Mouse (Mus musculus): ENCODE measurements around the gene Atoh8. TPM values are rescaled to one million over a fixed set of nuclear protein-coding genes. Genes with fewer than 3 reads are reported as not detected.

The Atoh8 gene
- total and polyA plus RNA-seq, 3 experiments, result 0.23 to 5.0 (median 1.6) TPM

GRCm38 (mm10) chr6:72215582-72215981 lies 19.8 kb downstream of the Atoh8 start:
- Histone ChIP-seq H3K4me1 (ENCODE audit: control insufficient read depth in 1 of 2, insufficient read depth in 2 of 2) (peaks cover 0 to 7% of the 10 kb centered on the region in 2 experiments; a peak in 2 of 4 replicates), H3K9ac (ENCODE audit: insufficient read depth, low read depth) (no peak overlapping the region), H3K4me2 (ENCODE audit: insufficient read depth, low read depth, poor library complexity, severe bottlenecking) (no peak overlapping the region), H3K4me3 (replicated peaks in 1 of 3; ENCODE audit: low read depth in 2 of 3, low read length in 2 of 3, poor library complexity in 1 of 3) (no peak overlapping the region), H3K27me3 (replicated peaks) (peaks cover 39% of the 10 kb centered on the region), H3K9me3 (replicated peaks; ENCODE audit: low read length) (no peaks in the 10 kb centered on the region), H3K27ac (ENCODE audit: insufficient read depth, low read depth) (no peak overlapping the region), H3K36me3 (replicated peaks in 1 of 2; ENCODE audit: control insufficient read depth in 1 of 2, insufficient read depth in 1 of 2, low read length in 1 of 2) (no peaks in the 10 kb centered on the region), H3K79me2 (replicated peaks; ENCODE audit: control insufficient read depth, extremely low read depth, insufficient read depth, poor library complexity, severe bottlenecking) (no peaks in the 10 kb centered on the region)
- in situ Hi-C loops (cut with MboI; ENCODE audit: low pct_ligation_motif_present, low pct_unique_long_range_greater_than_20kb, low sequenced_read_pairs), result no loop called here
- TF ChIP-seq HCFC1 (IDR thresholded peaks at IDR 0.05; ENCODE audit: low read depth, low read length) (no peak), BHLHE40 (IDR thresholded peaks at IDR 0.05; ENCODE audit: low read depth, low read length) (no peak), TCF12 (IDR thresholded peaks at IDR 0.05; ENCODE audit: low read depth, low read length) (no peak), ZC3H11A (IDR thresholded peaks at IDR 0.05; ENCODE audit: low read depth, low read length) (no peak), NRF1 (IDR thresholded peaks at IDR 0.05; ENCODE audit: low read depth, low read length) (no peak)
- no peak for DNase-seq (ENCODE audit: extremely low read depth)
- dilution Hi-C loops (cut with MboI; ENCODE audit: extremely low pct_ligation_motif_present, extremely low pct_unique_long_range_greater_than_20kb, low sequenced_read_pairs), result no loop called here

GRCm38 (mm10) chr6:72211360-72211759 lies 24.0 kb downstream of the Atoh8 start:
- dilution Hi-C loops (cut with MboI; ENCODE audit: extremely low pct_ligation_motif_present, extremely low pct_unique_long_range_greater_than_20kb, low sequenced_read_pairs), result no loop called here
- in situ Hi-C loops (cut with MboI; ENCODE audit: low pct_ligation_motif_present, low pct_unique_long_range_greater_than_20kb, low sequenced_read_pairs), result no loop called here
- peaks cover 14% of the 10 kb centered on the region for H3K27me3 ChIP-seq (replicated peaks)
- DNase-seq (ENCODE audit: extremely low read depth), result no peak
- H3K4me2 ChIP-seq (ENCODE audit: insufficient read depth, low read depth, poor library complexity, severe bottlenecking), result no peak overlapping the region
- no peak overlapping the region for H3K27ac ChIP-seq (ENCODE audit: insufficient read depth, low read depth)
- H3K9me3 ChIP-seq (replicated peaks; ENCODE audit: low read length), result no peaks in the 10 kb centered on the region
- no peak for TF ChIP-seq POLR2AphosphoS2 (IDR thresholded peaks at IDR 0.05; ENCODE audit: low read depth, low read length)
- H3K9ac ChIP-seq (ENCODE audit: insufficient read depth, low read depth), result no peak overlapping the region
- H3K4me1 ChIP-seq (ENCODE audit: control insufficient read depth in 1 of 2, insufficient read depth in 2 of 2), result peaks cover 16 to 32% of the 10 kb centered on the region in 2 experiments
- no peaks in the 10 kb centered on the region for H3K36me3 ChIP-seq (replicated peaks in 1 of 2; ENCODE audit: control insufficient read depth in 1 of 2, insufficient read depth in 1 of 2, low read length in 1 of 2)
- H3K79me2 ChIP-seq (replicated peaks; ENCODE audit: control insufficient read depth, extremely low read depth, insufficient read depth, poor library complexity, severe bottlenecking), result no peaks in the 10 kb centered on the region
- no peak overlapping the region for H3K4me3 ChIP-seq (replicated peaks in 1 of 3; ENCODE audit: low read depth in 2 of 3, low read length in 2 of 3, poor library complexity in 1 of 3)

GRCm38 (mm10) chr6:72210823-72211222 lies 24.6 kb downstream of the Atoh8 start:
- H3K27me3 ChIP-seq (replicated peaks), result peaks cover 12% of the 10 kb centered on the region
- no peak overlapping the region for H3K9ac ChIP-seq (ENCODE audit: insufficient read depth, low read depth)
- H3K4me1 ChIP-seq (ENCODE audit: control insufficient read depth in 1 of 2, insufficient read depth in 2 of 2), result peaks cover 16 to 32% of the 10 kb centered on the region in 2 experiments
- no peak overlapping the region for H3K4me2 ChIP-seq (ENCODE audit: insufficient read depth, low read depth, poor library complexity, severe bottlenecking)
- H3K4me3 ChIP-seq (replicated peaks in 1 of 3; ENCODE audit: low read depth in 2 of 3, low read length in 2 of 3, poor library complexity in 1 of 3), result no peak overlapping the region
- H3K79me2 ChIP-seq (replicated peaks; ENCODE audit: control insufficient read depth, extremely low read depth, insufficient read depth, poor library complexity, severe bottlenecking), result no peaks in the 10 kb centered on the region
- no peak overlapping the region for H3K27ac ChIP-seq (ENCODE audit: insufficient read depth, low read depth)
- no peaks in the 10 kb centered on the region for H3K9me3 ChIP-seq (replicated peaks; ENCODE audit: low read length)
- no peak for DNase-seq (ENCODE audit: extremely low read depth)
- dilution Hi-C loops (cut with MboI; ENCODE audit: extremely low pct_ligation_motif_present, extremely low pct_unique_long_range_greater_than_20kb, low sequenced_read_pairs), result no loop called here
- in situ Hi-C loops (cut with MboI; ENCODE audit: low pct_ligation_motif_present, low pct_unique_long_range_greater_than_20kb, low sequenced_read_pairs), result no loop called here
- H3K36me3 ChIP-seq (replicated peaks in 1 of 2; ENCODE audit: control insufficient read depth in 1 of 2, insufficient read depth in 1 of 2, low read length in 1 of 2), result no peaks in the 10 kb centered on the region
- TF ChIP-seq MAZ (IDR thresholded peaks at IDR 0.05; ENCODE audit: low read depth, low read length) (no peak), POLR2AphosphoS2 (IDR thresholded peaks at IDR 0.05; ENCODE audit: low read depth, low read length) (no peak), CHD2 (IDR thresholded peaks at IDR 0.05; ENCODE audit: low read length) (no peak), NRF1 (IDR thresholded peaks at IDR 0.05; ENCODE audit: low read depth, low read length) (no peak), SIN3A (IDR thresholded peaks at IDR 0.05; ENCODE audit: low read length) (no peak), BHLHE40 (IDR thresholded peaks at IDR 0.05; ENCODE audit: low read depth, low read length) (no peak), ZKSCAN1 (IDR thresholded peaks at IDR 0.05; ENCODE audit: borderline replicate concordance, low read depth, low read length) (no peak), RCOR1 (conservative IDR thresholded peaks at IDR 0.05; ENCODE audit: low read depth, low read length) (no peak), HCFC1 (IDR thresholded peaks at IDR 0.05; ENCODE audit: low read depth, low read length) (no peak), SMC3 (IDR thresholded peaks at IDR 0.05; ENCODE audit: low read depth, low read length) (no peak), EP300 (IDR thresholded peaks at IDR 0.05; ENCODE audit: low read length) (no peak), E2F4 (IDR thresholded peaks at IDR 0.05; ENCODE audit: insufficient replicate concordance, low read depth, low read length) (no peak), JUN (IDR thresholded peaks at IDR 0.05; ENCODE audit: insufficient read depth, low read depth, low read length) (no peak)

Measured in CH12.LX (cell line).